Mouse (Mus musculus): ENCODE results near the gene Cldn10.

GRCm38 (mm10) chr14:118909872-118910271 lies 122.2 kb downstream of the Cldn10 start:
- TF ChIP-seq POLR2A (IDR thresholded peaks at IDR 0.05; ENCODE audit: borderline replicate concordance, control insufficient read depth, low read depth, low read length) (no peak), CTCF (IDR thresholded peaks at IDR 0.05; ENCODE audit: control insufficient read depth, insufficient read depth, low read length) (no peak)
